Mouse (Mus musculus) embryonic facial prominence, embryonic 12.5 days (tissue): ENCODE measurements at regions not wholly inside any gene's neighbourhood (a gene's known extent, or its start where the extent isn't known, plus 50 kb on each side); places are given as distances from the start of the nearest gene placed in this dataset.
"Not testable (repeated sequence)": the region's sequence is repeated elsewhere in the genome, so short reads cannot be mapped to it uniquely, and the experiment has no call there.

Source experiments
- ATAC-seq: fragments of 200-750 bp; cut with Nextera tagmentation; 2 replicates; pipeline ENCODE4 v1.8.0; 2017; ENCODE audit not compliant: insufficient number of reproducible peaks, insufficient read depth, low FRiP score, low TSS enrichment
- H3K27ac ChIP-seq: fragments of 300-500 bp; sonication (generic); 2 replicates; pipeline ENCODE4 v1.5.1; 2016; ENCODE audit warnings: mild to moderate bottlenecking
- H3K27me3 ChIP-seq: fragments of 300-500 bp; sonication (generic); 2 replicates; pipeline ENCODE4 v1.6.1; 2016; ENCODE audit warnings: mild to moderate bottlenecking, moderate library complexity
- H3K36me3 ChIP-seq: fragments of 300-500 bp; sonication (generic); 2 replicates; pipeline ENCODE4 v1.6.1; 2016; ENCODE audit warnings: mild to moderate bottlenecking
- H3K4me1 ChIP-seq: fragments of 300-500 bp; sonication (generic); 2 replicates; pipeline ENCODE4 v1.6.1; 2016
- H3K4me2 ChIP-seq: fragments of 300-500 bp; sonication (generic); replicated peaks from 2 replicates; pipeline ENCODE4 v1.6.1; 2016; ENCODE audit warnings: mild to moderate bottlenecking, moderate library complexity
- H3K4me3 ChIP-seq: fragments of 300-500 bp; sonication (generic); 2 replicates; pipeline ENCODE4 v1.5.1; 2016; ENCODE audit warnings: mild to moderate bottlenecking
- H3K9ac ChIP-seq: fragments of 300-500 bp; sonication (generic); 2 replicates; pipeline ENCODE4 v1.6.1; 2016; ENCODE audit warnings: mild to moderate bottlenecking, moderate library complexity
- H3K9me3 ChIP-seq: fragments of 300-500 bp; sonication (generic); 2 replicates; pipeline ENCODE4 v1.6.1; 2016; ENCODE audit warnings: mild to moderate bottlenecking, moderate library complexity
- WGBS: fragments of 180-500 bp; shearing (Covaris S2); methylation state at CpG from one replicate; pipeline ENCODE4 v1.1.7; 2016; 5-methylcytosine and 5-hydroxymethylcytosine counted together

- WGBS: 85% methylated on average over 2 of the region's 2 CpGs
- H3K36me3 ChIP-seq: no peaks in the 10 kb centered on the region
- no peak overlapping the region for H3K9ac ChIP-seq
Measured at GRCm38 (mm10) chr8:98755795-98756194, 660.5 kb downstream of the Cdh8 start.

GRCm38 (mm10) chr8:98752367-98752766, 663.9 kb downstream of the Cdh8 start:
- H3K9me3 ChIP-seq: no peaks in the 10 kb centered on the region
- no peak overlapping the region for H3K9ac ChIP-seq
- ATAC-seq: peak; percentile 52; the same call in 1 of the 2 replicates
- no peaks in the 10 kb centered on the region for H3K36me3 ChIP-seq
- no peaks in the 10 kb centered on the region for H3K4me1 ChIP-seq
- no peak overlapping the region for H3K27ac ChIP-seq
- no peaks in the 10 kb centered on the region for H3K27me3 ChIP-seq
- no peak overlapping the region for H3K4me3 ChIP-seq
- WGBS: 11% methylated on average over 6 of the region's 6 CpGs
- H3K4me2 ChIP-seq: no peak overlapping the region

More at GRCm38 (mm10) chr8:98755795-98756194, 660.5 kb downstream of the Cdh8 start:
- no peaks in the 10 kb centered on the region for H3K4me1 ChIP-seq
- no peaks in the 10 kb centered on the region for H3K27me3 ChIP-seq
- ATAC-seq: no peak
- H3K27ac ChIP-seq: no peak overlapping the region
- H3K9me3 ChIP-seq: no peaks in the 10 kb centered on the region
- H3K4me3 ChIP-seq: no peak overlapping the region
- H3K4me2 ChIP-seq: no peak overlapping the region

GRCm38 (mm10) chr8:98707753-98708152, 708.5 kb downstream of the Cdh8 start:
- WGBS: 86% methylated on average over 1 of the region's 1 CpGs
- no peak for ATAC-seq

GRCm38 (mm10) chr8:98706122-98706521, 710.1 kb downstream of the Cdh8 start:
- ATAC-seq: no peak
- no peak overlapping the region for H3K4me2 ChIP-seq
- no peak overlapping the region for H3K9ac ChIP-seq
- WGBS: 40% methylated on average over 4 of the region's 4 CpGs
- no peak overlapping the region for H3K4me3 ChIP-seq
- no peak overlapping the region for H3K27ac ChIP-seq
- no peaks in the 10 kb centered on the region for H3K36me3 ChIP-seq
- no peaks in the 10 kb centered on the region for H3K4me1 ChIP-seq
- no peaks in the 10 kb centered on the region for H3K27me3 ChIP-seq
- no peaks in the 10 kb centered on the region for H3K9me3 ChIP-seq

More at GRCm38 (mm10) chr8:98707753-98708152, 708.5 kb downstream of the Cdh8 start:
- no peak overlapping the region for H3K9ac ChIP-seq
- H3K36me3 ChIP-seq: no peaks in the 10 kb centered on the region
- H3K9me3 ChIP-seq: no peaks in the 10 kb centered on the region
- no peaks in the 10 kb centered on the region for H3K4me1 ChIP-seq
- no peak overlapping the region for H3K4me3 ChIP-seq
- H3K27ac ChIP-seq: no peak overlapping the region
- no peak overlapping the region for H3K4me2 ChIP-seq
- H3K27me3 ChIP-seq: no peaks in the 10 kb centered on the region

- H3K27ac ChIP-seq: no peak overlapping the region
- H3K4me1 ChIP-seq: no peaks in the 10 kb centered on the region
- H3K27me3 ChIP-seq: no peaks in the 10 kb centered on the region
- ATAC-seq: no peak
- H3K9ac ChIP-seq: no peak overlapping the region
- no peaks in the 10 kb centered on the region for H3K9me3 ChIP-seq
- no peak overlapping the region for H3K4me3 ChIP-seq
- no peak overlapping the region for H3K4me2 ChIP-seq
- 94% methylated on average over 9 of the region's 9 CpGs for WGBS
- no peaks in the 10 kb centered on the region for H3K36me3 ChIP-seq
Measured at GRCm38 (mm10) chr8:98685195-98685594, 731.1 kb downstream of the Cdh8 start.

GRCm38 (mm10) chr8:98684531-98684930, 731.7 kb downstream of the Cdh8 start:
- H3K4me1 ChIP-seq: no peaks in the 10 kb centered on the region
- no peaks in the 10 kb centered on the region for H3K9me3 ChIP-seq
- 85% methylated on average over 6 of the region's 6 CpGs for WGBS
- no peak overlapping the region for H3K4me3 ChIP-seq
- no peak for ATAC-seq
- H3K4me2 ChIP-seq: no peak overlapping the region
- H3K27me3 ChIP-seq: no peaks in the 10 kb centered on the region
- H3K36me3 ChIP-seq: no peaks in the 10 kb centered on the region
- no peak overlapping the region for H3K27ac ChIP-seq
- H3K9ac ChIP-seq: no peak overlapping the region

- no peaks in the 10 kb centered on the region for H3K36me3 ChIP-seq
- H3K27ac ChIP-seq: no peak overlapping the region
- whole genome bisulfite sequencing: 86% methylated on average over 2 of the region's 2 CpGs
- H3K9me3 ChIP-seq: no peaks in the 10 kb centered on the region
- no peaks in the 10 kb centered on the region for H3K27me3 ChIP-seq
- H3K4me3 ChIP-seq: no peak overlapping the region
- H3K9ac ChIP-seq: no peak overlapping the region
- H3K4me2 ChIP-seq: no peak overlapping the region
- ATAC-seq: no peak
- no peaks in the 10 kb centered on the region for H3K4me1 ChIP-seq
Measured at GRCm38 (mm10) chr8:98680065-98680464, 736.2 kb downstream of the Cdh8 start.

- Histone ChIP-seq H3K4me1 (no peaks in the 10 kb centered on the region), H3K36me3 (no peaks in the 10 kb centered on the region), H3K4me2 (no peak overlapping the region), H3K9ac (no peak overlapping the region), H3K9me3 (no peaks in the 10 kb centered on the region), H3K4me3 (no peak overlapping the region), H3K27ac (no peak overlapping the region), H3K27me3 (no peaks in the 10 kb centered on the region)
- 89% methylated on average over 1 of the region's 2 CpGs for WGBS
- no peak for ATAC-seq
Measured at GRCm38 (mm10) chr8:98659287-98659686, 757.0 kb downstream of the Cdh8 start.

GRCm38 (mm10) chr8:98652316-98652715, 764.0 kb downstream of the Cdh8 start:
- not testable (repeated sequence) for ATAC-seq, H3K4me3 ChIP-seq, H3K9me3 ChIP-seq

GRCm38 (mm10) chr8:98651010-98651409, 765.3 kb downstream of the Cdh8 start:
- WGBS: 86% methylated on average over 1 of the region's 1 CpGs
- Histone ChIP-seq H3K4me3 (no peak overlapping the region), H3K9ac (no peak overlapping the region), H3K9me3 (no peaks in the 10 kb centered on the region), H3K36me3 (no peaks in the 10 kb centered on the region), H3K4me2 (no peak overlapping the region), H3K27me3 (no peaks in the 10 kb centered on the region), H3K4me1 (no peaks in the 10 kb centered on the region), H3K27ac (no peak overlapping the region)
- ATAC-seq: no peak

More at GRCm38 (mm10) chr8:98652316-98652715, 764.0 kb downstream of the Cdh8 start:
- H3K27me3 ChIP-seq, H3K9ac ChIP-seq, H3K4me1 ChIP-seq, H3K36me3 ChIP-seq, H3K4me2 ChIP-seq, H3K27ac ChIP-seq: not testable (repeated sequence)
- WGBS: 94% methylated on average over 4 of the region's 4 CpGs

- no peak overlapping the region for H3K4me3 ChIP-seq
- 89% methylated on average over 5 of the region's 5 CpGs for WGBS
- no peak for ATAC-seq
- H3K36me3 ChIP-seq: no peaks in the 10 kb centered on the region
- H3K9ac ChIP-seq: no peak overlapping the region
- H3K4me1 ChIP-seq: no peaks in the 10 kb centered on the region
- H3K9me3 ChIP-seq: no peaks in the 10 kb centered on the region
- no peak overlapping the region for H3K4me2 ChIP-seq
- H3K27ac ChIP-seq: no peak overlapping the region
- H3K27me3 ChIP-seq: no peaks in the 10 kb centered on the region
Measured at GRCm38 (mm10) chr8:98628151-98628550, 788.1 kb downstream of the Cdh8 start.

- H3K36me3 ChIP-seq: no peaks in the 10 kb centered on the region
- H3K27ac ChIP-seq: no peak overlapping the region
- H3K4me2 ChIP-seq: no peak overlapping the region
- no peaks in the 10 kb centered on the region for H3K4me1 ChIP-seq
- no peaks in the 10 kb centered on the region for H3K27me3 ChIP-seq
- no peak overlapping the region for H3K4me3 ChIP-seq
- H3K9ac ChIP-seq: no peak overlapping the region
- WGBS: 88% methylated on average over 4 of the region's 4 CpGs
- H3K9me3 ChIP-seq: no peaks in the 10 kb centered on the region
- no peak for ATAC-seq
Measured at GRCm38 (mm10) chr8:98613834-98614428, 802.3 kb downstream of the Cdh8 start.
